Mouse (Mus musculus) E14TG2a.4 (cell line): Measurements from ENCODE around the gene Atxn1.

Source experiments
- CTCF ChIP-seq: conservative IDR thresholded peaks from 2 replicates; pipeline ENCODE4 v1.5.1; 2014; ENCODE audit warnings: low read length
- NANOG ChIP-seq: IDR thresholded peaks from 2 replicates; pipeline ENCODE4 v1.6.1; 2014; ENCODE audit warnings: borderline replicate concordance, low read length, mixed read lengths
- POU5F1 ChIP-seq: IDR thresholded peaks from 2 replicates; pipeline ENCODE4 v1.6.1; 2014; ENCODE audit warnings: low read length, borderline replicate concordance

DNA sequence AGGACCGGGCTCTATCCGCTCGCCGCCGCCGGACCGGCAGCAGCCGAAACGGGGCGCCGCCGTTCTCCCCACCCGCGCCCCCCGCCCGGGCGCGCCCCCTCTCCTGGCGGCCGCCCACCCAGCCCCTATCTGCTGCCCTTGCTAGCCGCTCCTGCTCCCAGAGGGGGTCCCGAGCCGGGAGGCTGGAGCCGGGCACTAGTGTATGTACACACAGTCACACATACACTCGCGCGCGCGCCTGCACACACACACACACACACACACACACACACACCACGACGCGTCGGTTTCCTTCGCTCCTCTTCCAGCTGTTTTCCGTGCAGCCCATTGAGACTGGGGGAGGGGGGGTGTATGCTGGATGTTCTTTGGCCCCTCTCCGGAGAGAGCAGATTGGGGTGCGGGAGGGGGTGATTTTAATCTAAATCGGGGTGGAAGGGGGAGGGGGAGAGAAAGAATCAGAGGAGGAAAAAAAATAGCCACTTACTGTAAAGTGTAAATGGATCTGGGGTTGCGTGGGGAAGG lies 416 bp downstream of the Atxn1 start:
- no peak for TF ChIP-seq CTCF
- no peak for TF ChIP-seq NANOG
- TF ChIP-seq POU5F1 = no peak
